Mouse (Mus musculus) heart, embryonic 13.5 days (tissue): ENCODE results near the gene Frmpd2. TPM values are rescaled to one million over a fixed set of nuclear protein-coding genes. Genes with fewer than 3 reads are reported as not detected.

Experiments used
- polyA plus RNA-seq: library from polyadenylated mRNA; unstranded; fragments of >200 nt; fragmentation: Nextera tagmentation; extraction: Ambion mirVana; gene quantifications from 2 replicates; pipeline ENCODE4 v1.2.1, GENCODE M21; 2015

The Frmpd2 gene
- polyA plus RNA-seq, 1 experiment from 2014 or later = not detected

Other genes starting within 250 kb of the Frmpd2 start
- 11.1 and 12.0 TPM in 2 replicates for gene Mapk8, start 24.5 kb upstream of the Frmpd2 start, polyA plus RNA-seq
- gene Ptpn20, start 117.5 kb downstream of the Frmpd2 start, polyA plus RNA-seq = not detected in 2 replicates